Mouse (Mus musculus): ENCODE measurements at regions not wholly inside any gene's neighbourhood (a gene's known extent, or its start where the extent isn't known, plus 50 kb on each side); places are given as distances from the start of the nearest gene placed in this dataset.

GRCm38 (mm10) chr4:153208215-153208614 is 274.4 kb downstream of the Ajap1 start:
- TF ChIP-seq CTCF (IDR thresholded peaks at IDR 0.05; ENCODE audit: low read depth), result no peak
- TF ChIP-seq EP300 (IDR thresholded peaks at IDR 0.05; ENCODE audit: low read depth), result no peak

Data from heart, postnatal 0 days (tissue).